Mouse (Mus musculus): ENCODE data around the gene Macf1. TPM values are rescaled to one million over a fixed set of nuclear protein-coding genes. Genes with fewer than 3 reads are reported as not detected.
"Not testable (repeated sequence)": the region's sequence is repeated elsewhere in the genome, so short reads cannot be mapped to it uniquely, and the experiment has no call there.

The Macf1 gene
- total RNA-seq, 2 experiments from 2014 or later, result 225 to 255 TPM

GRCm38 (mm10) chr4:123532001-123532400 lies 152.2 kb downstream of the Macf1 start:
- DNase-seq, result no peak

GRCm38 (mm10) chr4:123530976-123531375 lies 153.2 kb downstream of the Macf1 start:
- no peak for DNase-seq

DNA sequence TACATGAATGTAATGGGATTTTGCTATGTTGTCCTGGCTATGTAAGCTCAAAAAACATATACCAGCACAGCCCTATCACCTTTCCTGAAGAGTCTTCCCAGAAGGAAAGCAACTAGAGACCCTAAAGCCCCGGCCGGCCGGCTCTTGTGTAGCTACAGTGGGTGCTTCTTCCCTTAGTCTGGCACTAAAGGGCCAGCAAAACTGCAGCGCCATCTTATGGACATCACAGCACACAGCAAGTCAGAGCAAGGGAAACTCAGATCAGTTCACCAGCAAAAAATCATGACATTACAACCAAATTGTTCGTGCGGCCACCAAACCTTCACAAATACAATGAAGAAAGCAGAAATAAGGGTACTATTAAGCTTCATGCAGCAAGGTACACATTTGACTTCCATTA lies 154.9 kb downstream of the Macf1 start:
- peak; percentile 23 to 31 for DNase-seq

DNA sequence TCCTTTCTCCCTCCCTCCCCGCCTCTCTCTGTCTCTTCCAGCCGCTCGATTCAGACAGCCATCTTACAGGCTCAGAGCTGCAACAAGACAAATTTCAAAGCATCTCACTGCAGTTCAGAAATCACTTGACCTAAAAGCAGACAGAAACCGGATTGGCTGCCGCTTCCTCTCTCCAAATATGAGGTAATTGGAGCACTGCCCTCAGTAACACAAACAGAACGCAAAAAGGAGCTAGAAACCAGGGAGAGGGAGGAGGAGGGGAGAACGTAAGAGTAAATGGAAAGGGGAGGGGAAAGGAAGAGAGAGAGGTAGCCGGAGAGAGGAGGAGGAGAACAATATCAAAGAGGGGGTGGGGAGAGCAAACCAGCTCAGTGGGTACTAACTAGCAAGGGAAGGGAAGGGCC lies 156.6 kb downstream of the Macf1 start:
- peak; percentile 29 to 56 for DNase-seq

- peak in 1 of 2 experiments; percentile 16 for DNase-seq
Observed at GRCm38 (mm10) chr4:123526779-123527280, 157.3 kb downstream of the Macf1 start.

- no peak for DNase-seq
Observed at GRCm38 (mm10) chr4:123524746-123525145, 159.4 kb downstream of the Macf1 start.

GRCm38 (mm10) chr4:123520123-123520522 lies 164.0 kb downstream of the Macf1 start:
- DNase-seq, result not testable (repeated sequence)

GRCm38 (mm10) chr4:123515673-123516072 lies 168.5 kb downstream of the Macf1 start:
- no peak for DNase-seq

GRCm38 (mm10) chr4:123510201-123510600 lies 174.0 kb downstream of the Macf1 start:
- no peak for DNase-seq

GRCm38 (mm10) chr4:123489086-123489485 lies 195.1 kb downstream of the Macf1 start:
- DNase-seq, result no peak

DNA sequence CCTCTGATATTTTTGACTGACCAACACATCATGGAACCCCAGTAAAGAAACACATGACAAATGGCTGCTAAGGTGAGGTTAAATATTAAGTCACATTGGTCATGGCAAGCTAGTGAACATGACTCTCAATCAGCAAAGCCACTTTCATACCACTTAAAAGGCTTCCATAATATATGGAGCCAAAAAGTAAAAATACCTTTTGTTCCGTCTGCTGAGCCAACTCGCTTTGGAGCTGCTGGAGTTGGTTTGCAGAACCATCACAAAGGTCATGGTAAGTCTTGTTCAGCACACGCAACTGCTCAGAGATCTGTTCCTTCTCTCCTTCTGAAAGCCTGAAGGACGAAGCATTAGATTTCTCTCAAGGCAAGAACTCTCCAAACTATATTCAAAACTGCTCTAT lies 204.2 kb downstream of the Macf1 start:
- DNase-seq, result no peak

DNA sequence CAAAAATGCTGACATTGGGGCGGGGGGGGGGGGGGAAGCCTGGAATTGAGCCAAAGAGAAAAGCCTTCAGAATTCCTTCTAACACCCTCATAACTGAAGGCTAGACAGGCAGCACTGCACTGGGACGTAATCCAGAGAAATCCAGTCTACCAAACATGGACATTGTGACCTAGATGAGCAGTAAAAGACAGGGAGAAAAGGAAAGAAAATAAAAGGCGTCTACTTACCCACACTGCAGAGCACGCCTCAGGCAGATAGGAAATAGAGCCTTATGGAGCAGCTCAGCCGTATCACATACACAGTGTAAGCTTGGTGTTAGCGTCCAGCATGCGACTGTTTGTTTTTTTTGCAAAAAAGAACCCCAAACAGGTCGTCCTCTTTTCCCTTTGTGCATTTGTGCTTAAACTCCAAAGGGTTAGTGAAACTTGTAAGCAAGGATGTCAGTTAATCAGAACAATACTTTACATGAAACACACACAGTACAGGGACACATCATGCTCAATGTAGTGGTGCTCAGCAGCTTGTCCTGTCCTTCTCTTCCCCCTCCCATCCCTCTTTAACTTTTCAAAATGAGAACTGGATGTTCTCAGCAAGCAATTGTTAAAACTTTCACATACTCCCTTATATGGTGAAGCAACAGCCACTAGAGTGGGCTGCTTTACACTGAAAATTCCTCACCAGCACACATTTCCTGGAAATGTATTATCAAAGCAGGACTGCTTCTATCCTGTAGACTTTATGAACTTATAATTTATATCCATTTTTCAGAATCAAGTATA lies 205.3 kb downstream of the Macf1 start:
- DNase-seq, result no peak

GRCm38 (mm10) chr4:123465799-123466198 lies 218.4 kb downstream of the Macf1 start:
- no peak for DNase-seq

DNA sequence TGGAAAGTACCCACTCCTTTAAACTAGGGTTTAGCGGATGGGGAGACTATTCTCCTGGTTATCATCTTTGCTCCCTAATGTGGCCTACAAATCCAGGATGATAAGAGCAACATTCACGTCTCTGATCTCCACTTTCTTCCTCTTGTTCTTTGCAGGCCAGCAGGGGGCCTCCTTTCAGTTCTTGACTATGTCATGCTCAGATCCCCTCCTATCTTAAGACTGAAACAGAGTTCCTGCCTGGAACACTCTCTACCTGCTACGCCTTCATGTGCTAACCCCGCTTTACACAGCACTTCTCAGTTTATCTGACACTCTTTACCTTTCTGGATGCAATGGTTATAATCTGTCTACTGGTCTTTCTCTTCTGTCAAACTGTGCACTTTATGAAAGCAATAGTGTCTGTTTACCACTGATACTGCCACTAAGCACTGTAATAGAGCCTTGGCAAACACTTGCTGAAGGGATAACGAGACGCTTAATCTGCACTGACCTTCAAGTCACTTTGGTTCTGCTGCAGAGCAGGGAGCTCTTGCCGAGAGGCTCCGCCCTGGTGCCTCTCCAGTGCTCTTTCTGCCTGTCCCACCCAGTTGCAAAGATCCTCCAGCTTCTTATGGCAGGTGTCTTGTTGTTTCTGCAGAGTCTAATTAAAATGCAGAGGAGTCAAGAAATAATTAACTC lies 223.4 kb downstream of the Macf1 start:
- no peak for DNase-seq

GRCm38 (mm10) chr4:123454871-123455640 lies 229.1 kb downstream of the Macf1 start:
- DNase-seq, result no peak

DNA sequence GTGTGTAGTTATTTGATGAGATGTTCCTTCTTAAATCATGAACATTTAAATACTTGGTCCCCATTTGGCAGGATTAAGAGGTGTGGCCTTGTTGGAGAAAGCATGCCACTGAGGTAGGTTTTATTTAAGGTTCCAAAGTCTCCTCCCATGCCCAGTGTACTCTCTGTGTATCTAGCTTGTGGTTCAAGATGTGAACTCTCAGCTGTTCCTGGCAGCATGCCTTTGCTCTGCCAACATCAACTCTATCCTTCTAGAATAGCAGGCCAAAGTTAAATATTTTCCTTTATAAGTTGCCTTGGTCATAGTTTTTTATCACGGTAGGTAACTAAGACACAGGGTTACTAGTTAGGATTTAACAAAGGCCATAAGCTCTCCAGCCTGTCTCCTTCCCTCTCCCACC lies 230.4 kb downstream of the Macf1 start:
- DNase-seq, result no peak

DNA sequence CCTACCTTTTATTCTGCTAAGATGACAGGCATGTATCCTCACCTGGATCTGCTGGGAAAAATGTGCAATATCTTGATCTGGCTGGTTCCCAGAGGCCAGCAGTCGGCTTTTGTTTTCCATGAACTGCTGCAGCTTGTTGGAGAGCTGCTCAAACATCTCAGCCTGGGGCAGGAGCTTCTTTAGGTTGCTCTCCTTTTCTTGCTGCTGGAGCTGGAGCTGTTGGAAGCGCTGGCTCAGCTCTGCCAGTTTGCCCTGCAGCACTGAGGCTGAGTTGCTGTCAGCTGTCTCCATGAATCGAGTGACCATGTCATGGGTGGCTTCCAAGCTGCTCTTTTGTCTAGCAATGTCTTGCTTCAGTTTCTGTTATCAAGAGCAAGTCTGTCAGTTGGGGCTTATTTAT lies 232.2 kb downstream of the Macf1 start:
- no peak for DNase-seq

- DNase-seq, result no peak
Observed at GRCm38 (mm10) chr4:123449304-123449703, 234.9 kb downstream of the Macf1 start.

GRCm38 (mm10) chr4:123448015-123448414 lies 236.1 kb downstream of the Macf1 start:
- DNase-seq, result no peak

DNA sequence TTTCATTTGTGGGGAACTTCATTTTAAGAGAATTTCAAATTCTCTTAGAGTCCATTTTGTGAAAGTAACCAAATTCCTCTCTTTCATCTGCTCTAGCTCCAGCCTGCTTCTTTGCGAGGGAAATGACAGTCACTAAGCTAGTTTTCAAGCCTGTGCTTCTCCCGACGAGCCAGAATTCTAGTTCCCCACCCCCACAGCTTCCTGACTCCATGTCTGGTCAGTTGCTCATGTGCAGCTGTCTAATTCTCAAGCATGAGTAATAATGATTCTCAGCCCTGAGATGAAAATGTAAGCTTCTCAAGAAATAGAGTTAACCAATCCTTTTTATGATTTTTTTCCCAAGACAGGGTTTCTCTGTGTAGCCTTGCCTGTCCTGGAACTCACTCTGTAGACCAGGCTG lies 236.9 kb downstream of the Macf1 start:
- no peak for DNase-seq

- no peak for DNase-seq
Observed at GRCm38 (mm10) chr4:123446754-123447153, 237.4 kb downstream of the Macf1 start.

GRCm38 (mm10) chr4:123446221-123446620 lies 237.9 kb downstream of the Macf1 start:
- not testable (repeated sequence) for DNase-seq

- no peak for DNase-seq
Observed at GRCm38 (mm10) chr4:123438414-123438813, 245.7 kb downstream of the Macf1 start.

Data from layer of hippocampus, postnatal 36 days (tissue).